Mouse (Mus musculus): Measurements from ENCODE around the gene Cfap221. TPM values are rescaled to one million over a fixed set of nuclear protein-coding genes. Genes with fewer than 3 reads are reported as not detected.

Cfap221 gene
- total RNA-seq, 1 experiment from 2014 or later: not detected

Other genes starting within 250 kb of the Cfap221 start
- 15.7 and 28.4 TPM in 2 replicates for gene Ptpn4, start 159.6 kb downstream of the Cfap221 start, total RNA-seq (2017)
- 2.7 and 2.8 TPM in 2 replicates for gene Tmem177, start 84.0 kb downstream of the Cfap221 start, total RNA-seq (2017)
- not detected in 2 replicates for gene Sctr, start 9.7 kb upstream of the Cfap221 start, total RNA-seq (2017)
- not detected in 2 replicates for gene Tmem37, start 76.8 kb upstream of the Cfap221 start, total RNA-seq (2017)
- gene Dbi, start 123.8 kb upstream of the Cfap221 start, total RNA-seq (2017): 29.0 and 52.2 TPM in 2 replicates
- 5.1 and 5.5 TPM in 2 replicates for gene 3110009E18Rik, start 124.0 kb upstream of the Cfap221 start, total RNA-seq (2017)

Measured in neutrophil, adult 5-6 weeks (primary cell).